Mouse (Mus musculus): Measurements from ENCODE around the gene Ptgfrn. TPM values are rescaled to one million over a fixed set of nuclear protein-coding genes. Genes with fewer than 3 reads are reported as not detected.

Ptgfrn gene
- 10 to 100 TPM in 1 of 2 experiments, 1 to 10 TPM in 1; 6.9 to 13.8 TPM for total RNA-seq (2021)
- long read RNA-seq, experiment 1, full-length matches to known transcripts: 1 of 3 reads
- long read RNA-seq, experiment 1, partial matches to known transcripts: 0 of 3 reads
- long read RNA-seq, experiment 1, other reads (novel, unspliced or antisense): 2 of 3 reads
- long read RNA-seq, experiment 2, full-length matches to known transcripts: 2 of 3 reads
- long read RNA-seq, experiment 2, partial matches to known transcripts: 1 of 3 reads
- long read RNA-seq, experiment 2, other reads (novel, unspliced or antisense): 0 of 3 reads

- TF ChIP-seq CTCF (IDR thresholded peaks at IDR 0.05): no peak
- Histone ChIP-seq H3K27ac (peak within 1 kb of the TSS; percentile 84), H3K4me3 (peak within 1 kb of the TSS; percentile 86)
- DNase-seq: peak; percentile 86
- intact Hi-C loops (cut with DNase I): no loop called here
Observed at GRCm38 (mm10) chr3:101110043-101110837, at the start of gene Ptgfrn. TSS of gene Ptgfrn (minus strand) at chr3:101110278.

DNA sequence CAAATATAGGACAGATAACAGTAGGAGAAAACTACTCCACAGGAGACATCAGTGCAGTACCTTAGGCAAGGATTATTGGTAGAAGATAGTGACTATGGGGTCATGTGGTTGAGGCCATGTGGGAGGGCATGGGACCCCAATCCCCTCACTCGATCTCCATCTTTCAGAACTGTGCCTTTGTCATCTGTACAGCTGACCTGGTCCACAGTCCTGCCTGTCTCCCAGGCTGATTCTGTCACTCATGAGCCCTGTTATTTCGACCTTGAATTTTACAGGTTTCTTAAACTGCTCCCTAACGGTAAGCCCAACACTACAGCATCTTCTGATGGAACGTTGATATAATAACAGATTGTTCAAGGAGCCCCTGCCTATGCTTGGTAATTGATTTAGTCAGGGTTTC lies 49.6 kb upstream of the Ptgfrn start:
- intact Hi-C loops (cut with DNase I): loop anchor here (5.0 kb wide), 1 partner anchor 187 kb away; no protein-coding TSS in a partner anchor
- no peak overlapping the region for H3K27ac ChIP-seq
- no peak overlapping the region for H3K4me3 ChIP-seq
- no peak for TF ChIP-seq CTCF (IDR thresholded peaks at IDR 0.05)
- no peak for DNase-seq

DNA sequence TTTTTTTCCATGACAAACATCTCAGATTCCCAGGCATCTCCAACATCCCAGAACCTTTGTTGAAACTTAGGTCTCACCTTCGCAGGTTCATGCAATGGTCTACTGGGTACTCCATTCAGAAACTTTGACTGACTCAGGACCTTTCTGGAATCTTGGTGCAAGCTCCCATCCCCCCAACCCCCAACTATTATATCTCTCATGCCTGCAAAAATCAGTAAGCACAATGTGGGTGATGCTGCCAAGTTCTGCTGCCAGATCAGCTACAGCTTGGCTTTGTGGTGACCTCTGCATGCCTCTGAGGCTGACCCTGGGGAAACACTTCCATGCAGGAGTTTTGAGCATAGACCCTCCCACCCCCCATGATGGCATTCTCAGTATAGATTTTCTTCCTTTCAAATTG lies 44.0 kb upstream of the Ptgfrn start:
- intact Hi-C loops (cut with DNase I): no loop called here
- Histone ChIP-seq H3K4me3 (no peak overlapping the region), H3K27ac (no peak overlapping the region)
- no peak for DNase-seq
- no peak for TF ChIP-seq CTCF (IDR thresholded peaks at IDR 0.05)

DNA sequence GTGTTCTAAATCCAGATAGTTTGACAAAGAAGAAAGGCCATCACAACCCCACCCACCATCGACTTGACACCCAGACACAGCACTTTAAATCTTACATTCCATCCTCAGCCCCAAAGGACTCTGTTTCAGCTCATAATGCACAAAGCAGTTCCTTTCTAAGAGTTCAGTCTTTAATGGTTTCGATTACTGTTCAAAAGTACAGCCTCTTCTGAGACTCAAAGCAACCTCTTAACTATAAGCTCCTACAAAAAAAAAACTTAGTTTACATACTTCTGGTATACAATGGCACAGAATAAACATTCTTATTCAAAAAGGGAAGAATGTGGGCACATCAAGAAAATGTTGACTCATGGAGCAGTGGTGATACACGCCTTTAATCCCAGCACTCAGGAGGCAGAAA lies 43.3 kb upstream of the Ptgfrn start:
- intact Hi-C loops (cut with DNase I): no loop called here
- H3K4me3 ChIP-seq: no peak overlapping the region
- TF ChIP-seq CTCF (IDR thresholded peaks at IDR 0.05): no peak
- DNase-seq: no peak
- H3K27ac ChIP-seq: no peak overlapping the region

DNA sequence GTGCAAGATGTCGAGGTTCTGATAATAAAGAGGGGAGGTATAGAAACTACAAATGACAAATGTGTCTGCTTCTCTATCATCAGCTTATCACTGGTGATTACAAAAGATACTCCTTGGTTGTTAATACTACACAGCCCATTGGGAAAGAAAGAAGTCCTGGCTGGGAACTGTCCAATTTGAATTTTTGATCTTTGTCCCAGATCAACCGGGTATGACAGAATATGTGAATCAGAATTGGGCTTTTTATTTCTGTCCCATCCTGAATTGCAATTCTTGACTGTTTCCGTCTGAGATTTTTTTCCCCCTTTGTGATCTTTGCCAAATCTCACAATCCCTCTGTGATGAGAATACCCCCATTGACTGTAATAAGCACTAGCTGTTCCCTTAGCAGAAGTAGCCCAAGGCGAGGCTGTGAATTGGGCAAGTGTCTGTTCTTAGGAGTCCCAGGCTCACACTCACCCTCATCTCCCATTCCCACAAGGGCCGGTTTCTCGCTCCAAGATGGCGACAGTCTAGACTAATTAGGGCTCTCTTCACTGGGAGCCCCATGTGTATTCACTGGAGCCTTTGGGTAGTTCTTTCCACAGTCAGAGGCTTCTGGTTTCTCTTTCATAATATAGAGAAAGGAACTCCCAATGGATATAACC lies 36.2 kb upstream of the Ptgfrn start:
- Histone ChIP-seq H3K4me3 (no peak overlapping the region), H3K27ac (peak overlapping the region; percentile 51)
- no peak for DNase-seq
- intact Hi-C loops (cut with DNase I): no loop called here
- TF ChIP-seq CTCF (IDR thresholded peaks at IDR 0.05): no peak

DNA sequence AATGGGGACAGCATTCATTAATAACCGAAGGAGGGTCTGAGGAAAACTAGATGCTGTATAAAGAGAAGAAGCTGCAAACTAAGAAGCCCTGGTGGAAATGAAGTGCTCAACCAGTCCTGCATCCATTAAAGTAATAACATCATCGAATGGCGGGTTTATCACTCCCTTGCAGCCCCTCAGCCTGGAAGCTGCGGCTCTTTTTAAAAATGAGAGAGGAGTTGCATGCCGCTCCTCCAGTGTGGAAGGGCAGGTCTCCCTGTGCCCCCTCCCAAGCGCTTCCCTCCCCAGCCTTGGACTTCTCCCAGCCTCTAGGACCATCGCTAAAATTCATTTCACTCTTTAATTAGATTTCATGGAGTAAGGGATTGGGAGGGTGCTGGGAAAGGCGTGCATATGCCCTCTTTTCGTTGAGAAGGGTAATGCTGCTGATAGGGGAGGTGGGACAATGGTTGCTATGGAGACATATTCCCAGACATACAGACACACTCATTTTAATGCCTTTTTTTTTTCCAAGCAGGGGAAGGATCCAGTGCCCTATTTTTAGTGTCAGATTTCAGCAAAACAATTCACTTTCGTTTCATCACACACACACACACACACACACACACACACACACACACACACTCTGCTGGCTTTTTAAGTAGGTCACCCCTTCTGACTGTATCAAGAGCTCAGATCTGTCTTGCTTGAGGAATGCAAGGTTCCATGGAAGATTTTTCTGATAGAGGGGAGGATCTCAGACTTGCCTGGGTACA lies 35.4 kb upstream of the Ptgfrn start:
- H3K4me3 ChIP-seq: peak overlapping the region; percentile 46
- H3K27ac ChIP-seq: peak overlapping the region; percentile 63
- no peak for TF ChIP-seq CTCF (IDR thresholded peaks at IDR 0.05)
- no peak for DNase-seq
- intact Hi-C loops (cut with DNase I): no loop called here

DNA sequence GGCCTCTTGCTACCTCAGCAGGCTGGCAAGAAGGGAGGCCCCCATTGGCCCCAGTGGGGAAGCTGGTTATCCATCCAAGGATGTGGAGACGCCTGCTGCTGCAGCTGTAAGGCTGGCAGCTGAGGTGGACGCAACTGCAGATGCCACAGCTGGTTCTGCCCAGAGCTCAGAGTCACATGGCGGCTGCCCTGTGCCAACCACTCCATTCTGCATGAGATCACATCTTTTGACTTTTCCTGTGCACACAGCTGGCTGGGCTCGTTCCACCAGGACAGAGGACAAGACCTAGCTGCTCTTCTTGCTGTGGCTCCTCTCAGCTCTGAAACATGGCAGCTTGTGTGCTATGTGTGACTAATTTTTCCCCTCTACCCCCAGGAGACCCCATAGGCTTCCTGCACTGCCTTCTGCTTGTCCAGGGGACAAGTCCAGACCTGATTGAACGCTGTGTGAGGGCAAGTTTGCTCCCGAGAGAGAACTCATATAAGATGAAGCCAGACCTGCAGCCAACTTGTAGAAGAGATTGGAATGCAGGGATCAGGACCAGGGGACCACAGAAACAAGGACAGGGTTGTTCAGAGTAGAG lies 34.4 kb upstream of the Ptgfrn start:
- DNase-seq: no peak
- no peak for TF ChIP-seq CTCF (IDR thresholded peaks at IDR 0.05)
- Histone ChIP-seq H3K27ac (0 out of 2 replicates have a peak overlapping the region, but pooled peaks have one; percentile 13), H3K4me3 (no peak overlapping the region)
- intact Hi-C loops (cut with DNase I): no loop called here

GRCm38 (mm10) chr3:101143465-101143864 lies 33.4 kb upstream of the Ptgfrn start:
- Histone ChIP-seq H3K4me3 (no peak overlapping the region), H3K27ac (no peak overlapping the region)
- no peak for DNase-seq
- intact Hi-C loops (cut with DNase I): no loop called here
- TF ChIP-seq CTCF (IDR thresholded peaks at IDR 0.05): no peak

DNA sequence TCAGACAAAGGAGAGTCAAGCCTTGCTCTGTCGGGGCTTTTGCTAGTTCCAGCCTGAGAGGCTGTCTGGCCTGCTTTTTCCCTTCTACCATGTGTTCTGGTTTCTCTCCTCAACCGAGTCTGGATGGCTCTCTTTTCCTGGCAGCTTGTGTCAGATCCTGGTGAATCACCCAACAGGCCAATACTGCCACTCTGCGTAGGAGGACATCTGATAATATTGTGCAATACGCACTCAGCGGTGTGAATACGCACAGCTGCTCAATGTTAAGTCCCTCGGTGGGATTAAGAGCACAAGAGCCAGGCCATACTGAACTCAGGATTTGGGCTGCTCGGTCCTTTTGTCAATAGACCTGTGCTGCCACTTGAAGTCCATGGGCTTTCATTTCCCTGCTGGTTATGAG lies 31.8 kb upstream of the Ptgfrn start:
- peak; percentile 56 for DNase-seq
- Histone ChIP-seq H3K4me3 (no peak overlapping the region), H3K27ac (peak overlapping the region; percentile 54; the same call in 1 of the 2 replicates)
- no peak for TF ChIP-seq CTCF (IDR thresholded peaks at IDR 0.05)
- intact Hi-C loops (cut with DNase I): no loop called here

GRCm38 (mm10) chr3:101139958-101140357 lies 29.9 kb upstream of the Ptgfrn start:
- intact Hi-C loops (cut with DNase I): no loop called here
- DNase-seq: no peak
- H3K4me3 ChIP-seq: no peak overlapping the region
- no peak for TF ChIP-seq CTCF (IDR thresholded peaks at IDR 0.05)
- H3K27ac ChIP-seq: no peak overlapping the region

GRCm38 (mm10) chr3:101136483-101136882 lies 26.4 kb upstream of the Ptgfrn start:
- DNase-seq: no peak
- intact Hi-C loops (cut with DNase I): no loop called here
- no peak overlapping the region for H3K27ac ChIP-seq
- H3K4me3 ChIP-seq: no peak overlapping the region
- TF ChIP-seq CTCF (IDR thresholded peaks at IDR 0.05): no peak

DNA sequence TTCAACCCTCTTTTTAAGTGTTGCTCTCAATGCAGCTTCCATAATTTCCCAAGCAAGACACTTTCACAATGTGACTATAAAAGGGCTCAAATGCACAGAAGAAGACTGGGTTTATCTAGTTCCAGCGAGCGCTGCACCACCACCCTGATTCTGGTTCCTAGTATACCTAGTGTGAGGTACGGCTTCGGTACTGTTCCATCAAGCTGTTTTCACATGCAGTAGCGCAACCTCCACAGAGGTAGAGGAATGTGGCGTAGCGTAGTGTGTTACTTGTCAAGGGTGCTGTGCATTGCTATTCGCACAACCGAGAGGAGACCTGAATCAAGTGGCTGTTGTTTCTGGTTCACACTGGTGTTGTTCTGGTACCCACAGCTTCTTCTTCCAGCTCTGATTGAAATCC lies 24.8 kb upstream of the Ptgfrn start:
- no peak overlapping the region for H3K4me3 ChIP-seq
- intact Hi-C loops (cut with DNase I): no loop called here
- no peak for DNase-seq
- H3K27ac ChIP-seq: no peak overlapping the region
- TF ChIP-seq CTCF (IDR thresholded peaks at IDR 0.05): no peak

Measured in gastrocnemius, adult 2 months (tissue).